Mouse (Mus musculus): Measurements from ENCODE around the gene Ina.

GRCm38 (mm10) chr19:47050271-47051032 is 36.0 kb downstream of the Ina start, which contains the start of gene Pcgf6:
- no peak for TF ChIP-seq EP300 (IDR thresholded peaks at IDR 0.05; ENCODE audit: low read depth)
- no peak for TF ChIP-seq CTCF (IDR thresholded peaks at IDR 0.05; ENCODE audit: low read depth)

Data from liver, postnatal 0 days (tissue).